In genomic region chr14:66495146-66495545, GRCm38 (mm10) we compare ENCODE assay signal across 12 mouse cellular contexts.
DNase-seq lines count a peak whose midpoint lies in the region; ATAC-seq and TF ChIP-seq lines count a peak whose summit lies in the region.
"Had no signal": no experiment of that assay in that cellular context is flagged by ENCODE, and none has a peak within 500 bp of the region (broad histone marks: within the 10 kb centered on the region; RNA-seq: fewer than 3 reads in every experiment).

No protein-coding gene starts in this region.

- no peak for ATAC-seq in embryonic facial prominence, embryonic 12.5 days (ENCODE audit: insufficient number of reproducible peaks, insufficient read depth, low FRiP score, low TSS enrichment)
- no peak for ATAC-seq in hindbrain, embryonic 13.5 days (ENCODE audit: low FRiP score)
- ATAC-seq in midbrain, postnatal 0 days (ENCODE audit: low FRiP score) = no peak

- H3K4me2 ChIP-seq in embryonic facial prominence, embryonic 12.5 days (replicated peaks) = no peak overlapping the region
- H3K4me2 ChIP-seq in hindbrain, embryonic 13.5 days = no peak overlapping the region
- no peak overlapping the region for H3K4me2 ChIP-seq in midbrain, postnatal 0 days (ENCODE audit: low read depth, low read length, poor library complexity, severe bottlenecking)
- H3K4me2 ChIP-seq: heart, embryonic 12.5 days; liver, embryonic 11.5 days; stomach, embryonic 15.5 days had no signal

- peak; percentile 2 for DNase-seq in MEL-GATA-1-ER (ENCODE audit: extremely low read depth, low read depth)
- no peak for DNase-seq in midbrain, postnatal 0 days (ENCODE audit: low spot score)
- no peak for DNase-seq in kidney, adult 8-10 months
- DNase-seq in gastrocnemius, adult 2 months = no peak
- no peak for DNase-seq in right cerebral cortex, postnatal 4 days
- DNase-seq: kidney, postnatal 14 days had no signal

- H3K4me1 ChIP-seq in embryonic facial prominence, embryonic 12.5 days = peaks cover 13% of the 10 kb centered on the region
- peaks cover 50% of the 10 kb centered on the region for H3K4me1 ChIP-seq in hindbrain, embryonic 13.5 days (replicated peaks)
- peaks cover 10% of the 10 kb centered on the region; the same call in 1 of the 2 replicates for H3K4me1 ChIP-seq in midbrain, postnatal 0 days (ENCODE audit: insufficient read depth, low read length)

- WGBS in embryonic facial prominence, embryonic 12.5 days = 90% methylated on average over 1 of the region's 1 CpGs
- WGBS in hindbrain, embryonic 13.5 days = 70% methylated on average over 1 of the region's 1 CpGs
- 66% methylated on average over 1 of the region's 1 CpGs for WGBS in midbrain, postnatal 0 days

- H3K36me3 ChIP-seq in embryonic facial prominence, embryonic 12.5 days = no peaks in the 10 kb centered on the region
- H3K36me3 ChIP-seq in hindbrain, embryonic 13.5 days = no peaks in the 10 kb centered on the region
- no peaks in the 10 kb centered on the region for H3K36me3 ChIP-seq in midbrain, postnatal 0 days (ENCODE audit: insufficient read depth, low read length)
- H3K36me3 ChIP-seq: heart, embryonic 12.5 days; stomach, embryonic 15.5 days had no signal

- 0 out of 2 replicates have a peak overlapping the region, but pooled peaks have one; percentile 3 for H3K27ac ChIP-seq in embryonic facial prominence, embryonic 12.5 days
- peak overlapping the region; percentile 93 for H3K27ac ChIP-seq in hindbrain, embryonic 13.5 days
- H3K27ac ChIP-seq in midbrain, postnatal 0 days (ENCODE audit: low read depth, low read length) = peak overlapping the region; percentile 79
- no peak overlapping the region for H3K27ac ChIP-seq in gastrocnemius, adult 2 months
- H3K27ac ChIP-seq: macrophage; stomach, embryonic 15.5 days had no signal

- no peaks in the 10 kb centered on the region for H3K27me3 ChIP-seq in embryonic facial prominence, embryonic 12.5 days
- no peaks in the 10 kb centered on the region for H3K27me3 ChIP-seq in hindbrain, embryonic 13.5 days
- no peaks in the 10 kb centered on the region for H3K27me3 ChIP-seq in midbrain, postnatal 0 days (ENCODE audit: insufficient read depth, low read length)
- H3K27me3 ChIP-seq: heart, embryonic 12.5 days; stomach, embryonic 15.5 days had no signal

- intact Hi-C loops in gastrocnemius, adult 2 months (cut with DNase I) = no loop called here

- no peak overlapping the region for H3K4me3 ChIP-seq in embryonic facial prominence, embryonic 12.5 days
- no peak overlapping the region for H3K4me3 ChIP-seq in hindbrain, embryonic 13.5 days
- no peak overlapping the region for H3K4me3 ChIP-seq in midbrain, postnatal 0 days (ENCODE audit: low read depth, low read length)
- no peak overlapping the region for H3K4me3 ChIP-seq in gastrocnemius, adult 2 months
- H3K4me3 ChIP-seq: heart, embryonic 12.5 days; stomach, embryonic 15.5 days had no signal

- no peak overlapping the region for H3K9ac ChIP-seq in embryonic facial prominence, embryonic 12.5 days
- H3K9ac ChIP-seq in hindbrain, embryonic 13.5 days = no peak overlapping the region; the same call in 1 of the 2 replicates
- no peak overlapping the region for H3K9ac ChIP-seq in midbrain, postnatal 0 days (replicated peaks; ENCODE audit: low read length, poor library complexity, severe bottlenecking)
- H3K9ac ChIP-seq: heart, embryonic 12.5 days; stomach, embryonic 15.5 days had no signal

- no peaks in the 10 kb centered on the region for H3K9me3 ChIP-seq in embryonic facial prominence, embryonic 12.5 days
- no peaks in the 10 kb centered on the region for H3K9me3 ChIP-seq in hindbrain, embryonic 13.5 days
- no peaks in the 10 kb centered on the region for H3K9me3 ChIP-seq in midbrain, postnatal 0 days (ENCODE audit: low read length)
- H3K9me3 ChIP-seq: heart, embryonic 12.5 days; stomach, embryonic 15.5 days had no signal

- TF ChIP-seq CTCF in midbrain, postnatal 0 days (IDR thresholded peaks at IDR 0.05) = no peak
- TF ChIP-seq CTCF in gastrocnemius, adult 2 months (IDR thresholded peaks at IDR 0.05) = no peak
